Mouse (Mus musculus): ENCODE results near the gene Exoc2. TPM values are rescaled to one million over a fixed set of nuclear protein-coding genes. Genes with fewer than 3 reads are reported as not detected.
A peak's percentile ranks its signal among the peaks of the same experiment; 100 is the strongest.

Gene Exoc2
- polyA plus RNA-seq, 1 experiment from 2014 or later = 30.9 TPM

DNA sequence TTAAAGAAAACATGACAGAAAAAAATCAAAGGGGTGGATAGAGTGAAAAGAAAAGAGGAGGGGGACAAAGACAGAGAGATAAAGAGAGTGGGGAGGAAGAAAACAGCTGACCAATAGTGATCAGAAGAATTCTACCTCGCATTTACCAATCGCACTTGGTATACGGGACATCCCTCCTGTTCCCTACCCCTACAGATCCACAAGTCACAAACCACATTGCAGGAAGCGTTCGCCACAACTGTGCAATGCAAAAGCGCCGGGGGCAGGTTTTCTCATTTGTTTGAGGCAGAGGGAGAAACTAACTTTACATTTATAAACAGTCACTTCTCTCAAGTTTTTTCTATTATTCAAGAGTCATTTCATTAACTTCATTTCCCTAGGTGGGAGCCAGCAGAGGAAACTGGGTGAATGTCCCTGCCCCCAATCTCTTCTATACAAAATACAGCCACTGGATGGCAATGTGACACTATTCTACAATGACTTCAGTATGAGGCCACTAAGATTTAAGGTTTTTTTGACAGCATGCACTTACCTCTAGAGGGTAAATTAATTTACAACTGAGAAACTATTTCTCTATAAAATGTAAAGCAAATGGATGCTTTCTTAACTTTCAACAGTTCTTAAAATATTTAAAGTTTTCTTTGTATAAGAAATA is 72.4 kb downstream of the Exoc2 start:
- H3K36me3 ChIP-seq (ENCODE audit: control insufficient read depth, insufficient read depth, low read length) = 0 out of 2 replicates have a peak, but pooled peaks cover 3% of the 10 kb centered on the region
- H3K4me2 ChIP-seq (ENCODE audit: low read depth, severe bottlenecking) = no peak overlapping the region
- no peaks in the 10 kb centered on the region for H3K9me3 ChIP-seq (ENCODE audit: control insufficient read depth, low read length)
- H3K27ac ChIP-seq (replicated peaks; ENCODE audit: low read depth, low read length) = no peak overlapping the region
- 92% methylated on average over 7 of the region's 7 CpGs for WGBS
- DNase-seq (ENCODE audit: low spot score) (no peak), ATAC-seq (ENCODE audit: insufficient number of reproducible peaks, low FRiP score, low TSS enrichment, low read depth) (no peak)
- no peak overlapping the region for H3K9ac ChIP-seq (ENCODE audit: low read length)
- H3K4me1 ChIP-seq (ENCODE audit: control insufficient read depth, insufficient read depth, low read length) = 0 out of 2 replicates have a peak, but pooled peaks cover 2% of the 10 kb centered on the region
- H3K4me3 ChIP-seq (ENCODE audit: low read depth, low read length) = no peak overlapping the region
- no peaks in the 10 kb centered on the region for H3K27me3 ChIP-seq (ENCODE audit: control insufficient read depth, insufficient read depth, low read length)

- ATAC-seq (ENCODE audit: insufficient number of reproducible peaks, low FRiP score, low TSS enrichment, low read depth) (no peak), DNase-seq (ENCODE audit: low spot score) (no peak)
- no peaks in the 10 kb centered on the region for H3K4me1 ChIP-seq (ENCODE audit: control insufficient read depth, insufficient read depth, low read length)
- H3K4me2 ChIP-seq (ENCODE audit: low read depth, severe bottlenecking) = no peak overlapping the region
- no peaks in the 10 kb centered on the region for H3K9me3 ChIP-seq (ENCODE audit: control insufficient read depth, low read length)
- 63% methylated on average over 6 of the region's 6 CpGs for WGBS
- H3K27me3 ChIP-seq (ENCODE audit: control insufficient read depth, insufficient read depth, low read length) = no peaks in the 10 kb centered on the region
- no peak overlapping the region for H3K4me3 ChIP-seq (ENCODE audit: low read depth, low read length)
- no peak overlapping the region for H3K9ac ChIP-seq (ENCODE audit: low read length)
- no peaks in the 10 kb centered on the region for H3K36me3 ChIP-seq (ENCODE audit: control insufficient read depth, insufficient read depth, low read length)
- no peak overlapping the region for H3K27ac ChIP-seq (replicated peaks; ENCODE audit: low read depth, low read length)
Measured at GRCm38 (mm10) chr13:30894015-30894634, 79.8 kb downstream of the Exoc2 start.

- Histone ChIP-seq H3K4me2 (ENCODE audit: low read depth, severe bottlenecking) (no peak overlapping the region), H3K36me3 (ENCODE audit: control insufficient read depth, insufficient read depth, low read length) (no peaks in the 10 kb centered on the region), H3K9ac (ENCODE audit: low read length) (no peak overlapping the region), H3K27me3 (ENCODE audit: control insufficient read depth, insufficient read depth, low read length) (no peaks in the 10 kb centered on the region), H3K27ac (replicated peaks; ENCODE audit: low read depth, low read length) (no peak overlapping the region), H3K4me3 (ENCODE audit: low read depth, low read length) (no peak overlapping the region), H3K4me1 (ENCODE audit: control insufficient read depth, insufficient read depth, low read length) (no peaks in the 10 kb centered on the region), H3K9me3 (ENCODE audit: control insufficient read depth, low read length) (no peaks in the 10 kb centered on the region)
- ATAC-seq (ENCODE audit: insufficient number of reproducible peaks, low FRiP score, low TSS enrichment, low read depth) = no peak
- no peak for DNase-seq (ENCODE audit: low spot score)
- WGBS = 49% methylated on average over 4 of the region's 4 CpGs
Measured at GRCm38 (mm10) chr13:30892315-30892714, 81.6 kb downstream of the Exoc2 start.

DNA sequence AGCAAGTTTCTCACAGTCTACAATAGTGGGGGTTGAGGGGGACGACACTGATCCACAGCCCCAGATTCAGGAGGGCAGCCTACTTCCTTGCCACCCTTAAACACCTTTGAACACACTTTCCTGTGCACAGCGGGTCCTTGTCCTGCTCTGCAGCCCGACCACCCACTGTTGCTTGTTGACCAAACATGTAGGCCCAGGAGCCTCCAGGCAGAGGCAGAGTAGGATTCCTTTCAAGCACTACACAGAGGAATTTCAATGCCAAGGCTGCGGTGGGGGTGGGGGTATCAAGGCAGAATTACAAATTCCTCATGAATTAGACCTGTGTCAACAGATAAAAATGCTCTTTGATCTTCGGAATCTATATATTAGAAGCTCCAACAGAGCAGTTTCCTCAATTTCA is 82.7 kb downstream of the Exoc2 start:
- Histone ChIP-seq H3K4me3 (ENCODE audit: low read depth, low read length) (no peak overlapping the region), H3K36me3 (ENCODE audit: control insufficient read depth, insufficient read depth, low read length) (no peaks in the 10 kb centered on the region), H3K9ac (ENCODE audit: low read length) (no peak overlapping the region), H3K27ac (replicated peaks; ENCODE audit: low read depth, low read length) (no peak overlapping the region), H3K27me3 (ENCODE audit: control insufficient read depth, insufficient read depth, low read length) (no peaks in the 10 kb centered on the region), H3K9me3 (ENCODE audit: control insufficient read depth, low read length) (no peaks in the 10 kb centered on the region), H3K4me1 (ENCODE audit: control insufficient read depth, insufficient read depth, low read length) (no peaks in the 10 kb centered on the region), H3K4me2 (ENCODE audit: low read depth, severe bottlenecking) (no peak overlapping the region)
- DNase-seq (ENCODE audit: low spot score) = no peak
- no peak for ATAC-seq (ENCODE audit: insufficient number of reproducible peaks, low FRiP score, low TSS enrichment, low read depth)
- WGBS = 78% methylated on average over 5 of the region's 5 CpGs

GRCm38 (mm10) chr13:30888480-30888879 is 85.4 kb downstream of the Exoc2 start:
- Histone ChIP-seq H3K27me3 (ENCODE audit: control insufficient read depth, insufficient read depth, low read length) (no peaks in the 10 kb centered on the region), H3K9me3 (ENCODE audit: control insufficient read depth, low read length) (no peaks in the 10 kb centered on the region), H3K4me1 (ENCODE audit: control insufficient read depth, insufficient read depth, low read length) (no peaks in the 10 kb centered on the region), H3K27ac (replicated peaks; ENCODE audit: low read depth, low read length) (no peak overlapping the region), H3K4me3 (ENCODE audit: low read depth, low read length) (no peak overlapping the region), H3K9ac (ENCODE audit: low read length) (no peak overlapping the region), H3K4me2 (ENCODE audit: low read depth, severe bottlenecking) (no peak overlapping the region), H3K36me3 (ENCODE audit: control insufficient read depth, insufficient read depth, low read length) (no peaks in the 10 kb centered on the region)
- ATAC-seq (ENCODE audit: insufficient number of reproducible peaks, low FRiP score, low TSS enrichment, low read depth) = no peak
- peak; percentile 89 for DNase-seq (ENCODE audit: low spot score)
- 8% methylated on average over 3 of the region's 3 CpGs for WGBS

DNA sequence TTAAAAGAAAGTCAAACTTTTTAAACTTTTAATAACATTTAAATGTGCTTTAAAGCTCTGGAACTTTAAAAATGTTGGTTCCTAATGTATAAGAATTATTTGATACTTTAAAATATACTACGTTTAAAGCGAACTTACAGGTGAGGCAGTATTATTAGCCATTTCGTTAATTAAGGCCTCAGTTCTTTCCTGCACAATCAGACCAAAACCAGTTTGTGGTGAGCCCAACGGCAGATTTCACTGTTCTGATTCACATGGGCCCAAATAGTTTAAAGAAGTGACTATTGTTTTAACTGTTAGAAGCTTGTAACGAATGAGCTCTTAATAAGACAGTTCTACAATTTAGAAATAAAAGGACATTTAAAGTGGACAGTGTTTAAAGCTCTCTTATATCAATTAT is 93.6 kb downstream of the Exoc2 start:
- ATAC-seq (ENCODE audit: insufficient number of reproducible peaks, low FRiP score, low TSS enrichment, low read depth) (no peak), DNase-seq (ENCODE audit: low spot score) (no peak)
- Histone ChIP-seq H3K4me2 (ENCODE audit: low read depth, severe bottlenecking) (no peak overlapping the region), H3K9ac (ENCODE audit: low read length) (no peak overlapping the region), H3K36me3 (ENCODE audit: control insufficient read depth, insufficient read depth, low read length) (0 out of 2 replicates have a peak, but pooled peaks cover 2% of the 10 kb centered on the region), H3K9me3 (ENCODE audit: control insufficient read depth, low read length) (no peaks in the 10 kb centered on the region), H3K4me3 (ENCODE audit: low read depth, low read length) (no peak overlapping the region), H3K4me1 (ENCODE audit: control insufficient read depth, insufficient read depth, low read length) (no peaks in the 10 kb centered on the region), H3K27ac (replicated peaks; ENCODE audit: low read depth, low read length) (no peak overlapping the region), H3K27me3 (ENCODE audit: control insufficient read depth, insufficient read depth, low read length) (no peaks in the 10 kb centered on the region)
- WGBS = 96% methylated on average over 5 of the region's 5 CpGs

DNA sequence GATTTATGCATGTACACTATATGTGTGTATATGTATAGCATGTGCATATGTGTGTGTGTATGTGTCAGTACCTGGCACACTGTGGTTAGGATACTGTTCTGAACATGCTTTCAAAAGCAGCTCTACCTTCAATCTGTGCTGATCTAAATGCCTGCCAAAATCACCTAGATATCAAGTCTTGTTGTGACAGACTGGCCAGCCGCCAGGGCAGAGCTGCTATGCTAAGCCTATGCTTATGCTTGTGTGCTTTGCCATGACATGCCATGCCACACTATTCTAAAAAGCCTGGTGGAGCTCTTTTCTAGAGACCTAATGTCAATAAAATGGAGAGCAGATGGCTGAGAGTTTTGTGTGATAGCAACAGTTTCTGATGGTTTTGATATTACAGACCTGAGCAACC is 94.0 kb downstream of the Exoc2 start:
- 86% methylated on average over 1 of the region's 1 CpGs for WGBS
- H3K9ac ChIP-seq (ENCODE audit: low read length) = no peak overlapping the region
- ATAC-seq (ENCODE audit: insufficient number of reproducible peaks, low FRiP score, low TSS enrichment, low read depth) = no peak

GRCm38 (mm10) chr13:30875825-30876224 is 98.1 kb downstream of the Exoc2 start:
- Histone ChIP-seq H3K4me2 (ENCODE audit: low read depth, severe bottlenecking) (no peak overlapping the region), H3K27me3 (ENCODE audit: control insufficient read depth, insufficient read depth, low read length) (no peaks in the 10 kb centered on the region), H3K27ac (replicated peaks; ENCODE audit: low read depth, low read length) (no peak overlapping the region), H3K4me1 (ENCODE audit: control insufficient read depth, insufficient read depth, low read length) (no peaks in the 10 kb centered on the region), H3K9me3 (ENCODE audit: control insufficient read depth, low read length) (no peaks in the 10 kb centered on the region), H3K36me3 (ENCODE audit: control insufficient read depth, insufficient read depth, low read length) (0 out of 2 replicates have a peak, but pooled peaks cover 4% of the 10 kb centered on the region), H3K4me3 (ENCODE audit: low read depth, low read length) (no peak overlapping the region), H3K9ac (ENCODE audit: low read length) (no peak overlapping the region)
- ATAC-seq (ENCODE audit: insufficient number of reproducible peaks, low FRiP score, low TSS enrichment, low read depth) (no peak), DNase-seq (ENCODE audit: low spot score) (no peak)
- 95% methylated on average over 3 of the region's 3 CpGs for WGBS

More for the DNA sequence above, 94.0 kb downstream of the Exoc2 start:
- H3K4me1 ChIP-seq (ENCODE audit: control insufficient read depth, insufficient read depth, low read length) = no peaks in the 10 kb centered on the region
- H3K4me3 ChIP-seq (ENCODE audit: low read depth, low read length) = no peak overlapping the region
- no peak for DNase-seq (ENCODE audit: low spot score)
- 0 out of 2 replicates have a peak, but pooled peaks cover 2% of the 10 kb centered on the region for H3K36me3 ChIP-seq (ENCODE audit: control insufficient read depth, insufficient read depth, low read length)
- H3K27ac ChIP-seq (replicated peaks; ENCODE audit: low read depth, low read length) = no peak overlapping the region
- no peaks in the 10 kb centered on the region for H3K9me3 ChIP-seq (ENCODE audit: control insufficient read depth, low read length)
- H3K4me2 ChIP-seq (ENCODE audit: low read depth, severe bottlenecking) = no peak overlapping the region
- H3K27me3 ChIP-seq (ENCODE audit: control insufficient read depth, insufficient read depth, low read length) = no peaks in the 10 kb centered on the region

Data from limb, embryonic 11.5 days (tissue).